Mouse (Mus musculus) mature B cell (primary cell): ENCODE data around the gene Gm6614.
"Not testable (repeated sequence)": the region's sequence is repeated elsewhere in the genome, so short reads cannot be mapped to it uniquely, and the experiment has no call there.

Source experiments
- in situ Hi-C: fragments of 300-500 bp; cut with MboI; formaldehyde crosslinking; loops from 2 replicates; pipeline ENCODE4 v1.14.3; 2019

Gm6614 gene

DNA sequence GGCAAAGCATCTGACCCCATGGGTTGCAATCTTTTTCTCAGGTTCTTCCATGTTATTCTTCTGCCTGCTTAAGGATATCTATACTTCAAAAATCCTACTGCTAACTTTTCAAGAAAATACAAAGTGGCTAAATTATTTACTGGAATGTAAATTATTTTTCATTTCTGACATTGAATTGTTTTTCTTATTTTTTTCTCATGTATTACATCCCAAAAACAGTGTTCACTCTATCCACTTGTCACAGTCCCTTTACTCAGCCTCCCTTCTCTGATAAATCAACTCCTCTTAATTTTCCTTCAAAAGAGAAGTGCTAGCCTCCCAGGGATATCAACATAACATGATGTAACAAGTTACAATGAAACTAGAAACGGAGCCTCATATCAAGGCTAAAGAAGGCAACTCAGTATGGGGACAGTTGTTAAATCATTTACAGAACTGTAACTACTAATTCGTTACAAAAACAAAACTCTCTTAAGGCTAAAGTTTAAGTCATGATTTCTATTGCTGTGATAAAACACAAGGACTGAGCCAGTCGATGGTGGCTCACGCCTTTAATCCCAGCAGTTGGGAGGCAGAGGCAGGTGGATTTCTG lies at the start of gene Gm6614:
Gm6614 (minus strand) TSS at position 51 of the 592 bp plus-strand sequence.
- in situ Hi-C loops = no loop called here

- in situ Hi-C loops = not testable (repeated sequence)
These were observed 47.1 kb upstream of the Gm6614 start for GRCm38 (mm10) chr6:142058281-142058680.

- in situ Hi-C loops = no loop called here
These were observed 36.5 kb upstream of the Gm6614 start for GRCm38 (mm10) chr6:142047689-142048088.

- in situ Hi-C loops = no loop called here
These were observed 34.5 kb upstream of the Gm6614 start for GRCm38 (mm10) chr6:142045746-142046145.

DNA sequence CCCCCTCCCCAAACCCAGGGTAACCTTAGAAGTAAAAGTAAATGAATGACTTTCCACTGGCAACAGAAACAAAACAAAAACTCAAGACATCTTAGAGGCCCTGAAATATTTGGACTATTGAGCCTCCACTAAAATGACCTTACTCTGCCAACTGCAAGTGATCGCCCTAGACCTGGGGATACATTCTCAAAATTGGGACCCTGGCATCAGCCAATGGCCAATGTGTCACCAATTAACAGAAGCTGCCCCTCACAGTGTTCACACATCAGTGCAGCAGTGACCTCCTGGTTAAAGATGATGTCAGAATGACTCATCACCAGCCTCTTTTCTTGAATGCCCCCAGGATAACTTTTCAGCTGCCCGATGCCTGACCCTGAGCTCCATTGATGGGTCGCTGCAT lies 30.7 kb upstream of the Gm6614 start:
- in situ Hi-C loops = no loop called here

GRCm38 (mm10) chr6:142040306-142041175 lies 29.3 kb upstream of the Gm6614 start:
- in situ Hi-C loops = no loop called here

DNA sequence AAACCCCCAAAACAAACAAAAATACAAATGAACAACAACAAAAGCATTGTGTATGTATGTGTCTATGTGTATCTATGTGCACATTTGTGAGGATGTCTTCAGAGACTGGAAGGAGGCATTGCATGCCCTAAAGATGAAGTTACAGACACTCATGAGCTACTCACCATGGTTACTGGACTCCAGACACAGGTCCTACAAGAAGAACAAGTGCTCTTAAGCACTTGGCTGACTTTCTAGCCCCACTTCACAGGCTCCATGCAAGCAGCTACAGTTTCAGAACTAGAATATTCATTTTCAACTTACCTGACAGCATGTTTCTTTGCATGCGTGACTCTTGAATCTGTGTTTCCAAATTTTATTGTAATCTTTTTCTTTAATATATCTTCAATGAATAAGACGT lies 24.6 kb upstream of the Gm6614 start:
- in situ Hi-C loops = no loop called here

DNA sequence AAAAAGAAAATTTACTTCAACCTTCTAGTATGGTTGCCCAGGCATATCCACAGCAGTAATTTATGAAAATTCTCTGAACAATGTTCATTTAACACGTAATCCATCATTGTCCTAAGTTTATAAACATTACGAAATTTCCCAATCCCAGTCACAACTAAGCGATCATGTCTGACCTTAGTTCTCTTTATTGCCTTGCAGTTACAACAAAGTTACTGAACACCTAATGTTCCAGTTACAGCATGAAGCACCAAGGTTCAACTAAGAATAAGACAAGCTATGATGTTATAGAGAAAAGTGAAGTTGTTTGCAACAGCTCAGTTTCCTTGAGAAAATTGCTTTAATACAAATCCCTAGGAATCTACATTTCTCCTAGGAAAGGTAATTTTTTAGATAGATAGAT lies 10.5 kb upstream of the Gm6614 start:
- in situ Hi-C loops = no loop called here

DNA sequence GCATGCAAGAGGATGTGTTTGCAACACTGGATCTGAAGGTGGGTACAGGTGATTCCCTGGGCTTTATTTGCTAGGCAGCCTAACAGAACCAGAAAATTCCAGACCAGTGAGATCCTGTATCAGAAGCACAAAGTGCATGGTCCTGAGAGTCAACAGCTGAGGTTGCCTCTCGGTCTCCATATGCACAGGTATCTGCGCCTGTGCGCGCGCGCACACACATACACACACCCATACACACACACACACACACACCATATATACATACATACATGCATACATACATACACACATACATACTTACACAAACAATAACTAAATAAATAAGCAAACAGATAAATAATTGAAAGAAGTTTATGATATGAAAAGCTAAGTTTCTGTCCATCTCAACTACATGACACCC lies 24.4 kb downstream of the Gm6614 start:
- in situ Hi-C loops = no loop called here

GRCm38 (mm10) chr6:141984644-141985043 lies 26.6 kb downstream of the Gm6614 start:
- in situ Hi-C loops = no loop called here

GRCm38 (mm10) chr6:141962420-141962819 lies 48.8 kb downstream of the Gm6614 start:
- in situ Hi-C loops = no loop called here

DNA sequence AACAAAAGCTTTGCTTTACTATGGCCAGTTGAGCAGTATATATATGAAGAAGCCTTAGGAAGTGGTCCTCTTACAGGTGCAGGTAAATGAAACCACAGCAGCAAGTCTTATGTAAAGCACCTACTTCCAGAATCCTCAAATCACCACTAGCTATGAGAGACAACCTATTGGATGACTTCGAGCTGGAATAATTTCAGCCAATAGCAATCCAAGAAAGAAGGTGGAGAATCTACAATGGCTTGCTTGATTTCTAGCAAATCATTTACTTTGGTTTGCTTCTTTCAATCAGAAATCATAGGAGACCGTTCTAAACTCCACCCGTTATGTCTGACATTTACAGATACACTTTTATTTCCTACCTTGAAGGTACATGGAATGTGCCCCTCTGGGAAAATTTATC lies 49.4 kb downstream of the Gm6614 start:
- in situ Hi-C loops = no loop called here

DNA sequence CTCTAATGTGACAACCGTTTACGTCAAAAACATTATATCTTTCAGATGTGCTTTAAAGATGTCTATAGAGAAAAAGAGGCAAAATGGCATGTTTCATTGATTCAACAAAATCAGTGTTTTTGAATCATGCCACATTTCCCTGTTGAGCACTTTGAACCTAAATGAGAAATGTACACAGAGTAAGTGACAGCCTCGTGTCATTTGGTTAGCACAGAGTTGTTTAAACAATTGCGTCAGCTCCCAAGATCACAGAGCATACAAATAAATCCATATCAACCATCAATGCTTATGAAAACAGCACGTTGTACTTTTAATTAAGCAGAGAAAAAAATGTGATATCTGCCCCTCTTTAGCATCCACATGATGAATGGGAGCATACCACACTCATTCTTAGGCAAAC lies 50.7 kb downstream of the Gm6614 start:
- in situ Hi-C loops = no loop called here

GRCm38 (mm10) chr6:141946862-141947261 lies 64.4 kb downstream of the Gm6614 start, which contains the start of gene Slco1a1:
Slco1a1 (minus strand) TSS chr6:141946962.
- in situ Hi-C loops = no loop called here

- in situ Hi-C loops = no loop called here
These were observed 70.8 kb downstream of the Gm6614 start for GRCm38 (mm10) chr6:141940451-141940850.
